Mouse (Mus musculus) hindbrain, embryonic 14.5 days (tissue): Measurements from ENCODE around the gene Gm36245. TPM values are rescaled to one million over a fixed set of nuclear protein-coding genes. Genes with fewer than 3 reads are reported as not detected.

Source experiments
- polyA plus RNA-seq: library from polyadenylated mRNA; unstranded; fragments of >200 nt; fragmentation: Nextera tagmentation; extraction: Ambion mirVana; gene quantifications from 2 replicates; pipeline ENCODE4 v1.2.1, GENCODE M21; 2014

Gene Gm36245
- polyA plus RNA-seq, 1 experiment from 2014 or later, result not detected

Other genes with a start within 250 kb of the Gm36245 start
- gene Apol7a, start 200.1 kb upstream of the Gm36245 start, polyA plus RNA-seq, result not detected in 2 replicates
- 0.26 TPM in 1 of 2 replicates, not detected in the other for gene Apol9a, start 188.1 kb upstream of the Gm36245 start, polyA plus RNA-seq
- not detected in 2 replicates for gene Apol7b, start 151.8 kb upstream of the Gm36245 start, polyA plus RNA-seq
- gene Apol10a, start 122.2 kb upstream of the Gm36245 start, polyA plus RNA-seq, result not detected in 2 replicates
- not detected in 2 replicates for gene Apol11a, start 91.0 kb upstream of the Gm36245 start, polyA plus RNA-seq
- gene Apol7c, start 65.9 kb upstream of the Gm36245 start, polyA plus RNA-seq, result not detected in 2 replicates
- gene 1700025B11Rik, start 37.4 kb upstream of the Gm36245 start, polyA plus RNA-seq, result not detected in 2 replicates
- gene Apol10b, start 3.1 kb upstream of the Gm36245 start, polyA plus RNA-seq, result 0.09 TPM in 1 of 2 replicates, not detected in the other
- not detected in 2 replicates for gene Apol11b, start 44.0 kb downstream of the Gm36245 start, polyA plus RNA-seq
- gene Apol7e, start 99.6 kb downstream of the Gm36245 start, polyA plus RNA-seq, result not detected in 2 replicates
- gene Apol9b, start 129.8 kb downstream of the Gm36245 start, polyA plus RNA-seq, result 0.19 TPM in 1 of 2 replicates, not detected in the other
- gene Apol8, start 157.7 kb downstream of the Gm36245 start, polyA plus RNA-seq, result not detected in 2 replicates
- gene Myh9, start 242.9 kb downstream of the Gm36245 start, polyA plus RNA-seq, result 14.4 and 14.6 TPM in 2 replicates